Mouse (Mus musculus): ENCODE results near the gene Cdkn2d. TPM values are rescaled to one million over a fixed set of nuclear protein-coding genes. Genes with fewer than 3 reads are reported as not detected.

Gene Cdkn2d
- total RNA-seq, 2 experiments from 2014 or later: 75.3 to 138 TPM

DNA sequence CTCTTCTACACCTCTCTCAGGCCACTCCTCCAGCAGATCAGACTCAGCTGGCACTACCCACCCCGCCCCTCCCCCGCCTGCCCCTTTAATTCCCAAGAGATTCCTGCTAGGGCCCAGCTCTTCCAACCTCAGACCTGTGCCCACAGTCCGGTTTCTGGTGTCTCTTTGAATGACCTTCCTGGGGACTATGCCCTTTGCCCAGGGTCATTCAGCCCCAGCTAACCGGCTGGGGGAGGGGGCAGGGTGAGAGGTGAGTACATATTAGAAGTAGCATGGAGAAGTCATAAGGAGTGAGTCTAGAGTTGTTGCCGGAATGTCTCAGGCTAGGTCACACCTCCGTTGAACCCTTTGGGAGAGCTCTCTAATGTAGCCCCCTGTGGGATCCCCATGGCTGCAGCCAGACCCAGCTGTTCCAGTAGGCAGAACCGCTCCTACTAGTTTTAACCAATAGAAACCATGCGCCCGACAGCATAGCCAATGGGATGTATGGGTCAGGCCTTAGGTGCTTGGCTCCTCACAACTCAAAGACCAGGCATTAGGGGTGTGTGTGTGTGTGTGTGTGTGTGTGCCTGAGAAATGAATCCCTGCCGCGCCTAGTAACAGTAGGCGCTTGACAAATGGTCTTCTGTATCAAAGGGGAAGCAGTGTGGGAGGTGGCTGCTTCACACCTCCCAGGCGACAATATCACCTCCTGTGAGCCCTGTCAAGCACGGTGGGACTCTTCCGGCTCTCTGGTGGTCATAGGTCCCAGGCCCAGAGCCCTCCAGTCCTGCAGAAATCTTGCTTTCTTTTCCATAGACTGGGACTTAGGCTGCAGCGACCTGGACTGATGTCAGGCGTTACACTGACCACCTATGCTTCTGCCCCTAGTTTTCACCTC, 41.3 kb downstream of the Cdkn2d start:
- ATAC-seq (ENCODE audit: poor library complexity, severe bottlenecking): peak; percentile 59

GRCm38 (mm10) chr9:21248326-21248725, 42.9 kb downstream of the Cdkn2d start, which contains the start of gene S1pr5:
TSS of gene S1pr5 (minus strand) at chr9:21248443.
- ATAC-seq (ENCODE audit: poor library complexity, severe bottlenecking): peak; percentile 61

- 0 out of 2 replicates have a peak, but pooled peaks have one; percentile 29 for ATAC-seq (ENCODE audit: poor library complexity, severe bottlenecking)
Observed at GRCm38 (mm10) chr9:21246342-21246741, 44.9 kb downstream of the Cdkn2d start.

- no peak for ATAC-seq (ENCODE audit: poor library complexity, severe bottlenecking)
Observed at GRCm38 (mm10) chr9:21245113-21245487, 46.1 kb downstream of the Cdkn2d start.

DNA sequence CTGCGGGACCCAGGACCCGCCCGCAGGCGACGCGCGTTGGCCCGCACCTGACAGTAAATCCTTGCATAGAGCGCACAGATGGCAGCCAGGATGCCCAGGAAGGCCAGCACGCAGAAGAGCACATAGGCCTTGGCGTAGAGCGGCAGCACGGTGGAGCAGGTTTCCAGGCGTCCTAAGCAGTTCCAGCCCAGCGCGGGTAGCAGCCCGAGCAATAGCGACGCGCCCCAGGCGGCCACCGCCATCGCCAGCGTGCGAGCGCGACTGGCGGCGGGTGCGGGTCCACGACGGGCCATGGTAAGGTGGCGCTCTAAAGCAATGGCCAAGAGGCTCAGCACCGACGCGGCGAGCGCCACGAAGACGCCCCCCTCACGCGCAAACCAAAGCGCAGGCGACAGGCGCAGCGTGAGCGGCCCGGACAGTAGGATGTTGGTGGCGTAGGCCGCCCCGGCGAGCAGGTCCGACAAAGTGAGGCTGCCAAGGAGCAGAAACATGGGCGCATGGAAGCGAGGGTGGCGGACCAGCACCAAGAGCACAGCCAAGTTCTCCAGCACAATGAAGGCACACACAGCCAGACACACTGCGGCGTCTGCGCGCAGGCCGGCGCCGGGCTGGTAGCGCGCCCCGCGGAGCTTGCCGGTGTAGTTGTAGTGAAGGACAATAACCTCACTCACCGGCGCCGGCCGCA, 46.6 kb downstream of the Cdkn2d start:
- 0 out of 2 replicates have a peak, but pooled peaks have one; percentile 11 for ATAC-seq (ENCODE audit: poor library complexity, severe bottlenecking)

DNA sequence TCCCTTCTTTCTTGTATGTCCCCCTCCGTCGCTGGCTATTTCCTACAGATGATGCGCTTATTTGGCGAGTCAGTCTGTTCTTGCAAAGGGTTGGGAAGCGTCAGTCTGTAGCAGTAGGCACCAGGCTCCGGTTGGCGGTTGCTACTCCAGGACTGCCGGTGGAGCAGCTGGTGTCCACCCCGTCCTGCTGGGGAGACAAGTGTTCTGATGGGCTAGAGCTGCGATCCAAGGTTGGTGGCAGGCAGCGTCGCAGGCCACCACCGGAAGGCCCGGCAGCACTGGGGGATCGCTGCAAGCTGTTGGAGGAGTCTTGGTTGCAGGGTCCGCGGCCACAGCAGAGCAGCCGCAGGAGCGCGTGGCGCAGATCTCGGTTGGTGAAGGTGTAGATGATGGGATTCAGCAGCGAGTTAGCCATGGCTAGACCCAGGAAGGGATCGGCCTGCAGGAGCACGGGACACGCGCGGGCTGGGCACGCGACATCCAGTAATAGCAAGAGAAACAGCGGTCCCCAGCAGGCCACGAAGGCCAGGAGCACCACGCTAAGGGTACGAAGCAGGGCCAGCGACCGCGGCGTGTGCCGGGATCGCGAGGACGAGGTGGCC, 47.3 kb downstream of the Cdkn2d start:
- no peak for ATAC-seq (ENCODE audit: poor library complexity, severe bottlenecking)

GRCm38 (mm10) chr9:21241343-21241742, 49.9 kb downstream of the Cdkn2d start:
- ATAC-seq (ENCODE audit: poor library complexity, severe bottlenecking): peak; percentile 65

DNA sequence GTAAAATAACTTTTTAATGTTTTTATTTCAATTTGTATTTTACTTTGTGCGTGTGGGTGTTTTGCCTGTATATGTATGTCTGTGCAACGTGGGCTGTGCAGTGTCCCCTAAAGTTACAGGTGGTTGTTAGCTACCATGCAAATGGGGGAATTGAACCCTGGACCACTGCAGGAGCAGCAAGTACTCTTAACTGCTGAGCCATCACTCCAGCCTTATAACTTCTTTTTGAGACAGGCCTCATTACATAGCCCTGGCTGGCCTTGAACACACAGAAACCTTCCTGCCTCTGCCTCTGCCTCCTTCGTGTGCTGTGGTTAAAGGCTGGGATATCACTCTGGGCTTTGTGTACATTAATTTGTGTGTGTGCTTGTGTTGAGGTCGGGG, 51.8 kb downstream of the Cdkn2d start:
- no peak for ATAC-seq (ENCODE audit: poor library complexity, severe bottlenecking)

- ATAC-seq (ENCODE audit: poor library complexity, severe bottlenecking): peak; percentile 73
Observed at GRCm38 (mm10) chr9:21238733-21239464, 52.3 kb downstream of the Cdkn2d start, which contains the start of gene Keap1. TSS of gene Keap1 (minus strand) at chr9:21239361.

Other genes with a start within 250 kb of the Cdkn2d start
- gene Zglp1, start 224.3 kb downstream of the Cdkn2d start, total RNA-seq (2015): 1.2 TPM in 1 of 2 replicates, not detected in the other
- gene Zglp1, start 224.3 kb downstream of the Cdkn2d start, total RNA-seq (2017): not detected in 2 replicates
- gene Gm49373, start 218.3 kb downstream of the Cdkn2d start, total RNA-seq (2015): 0.16 and 0.22 TPM in 2 replicates
- 0.59 TPM in 1 of 2 replicates, not detected in the other for gene Gm49373, start 218.3 kb downstream of the Cdkn2d start, total RNA-seq (2017)
- 0.73 and 2.1 TPM in 2 replicates for gene Fdx1l, start 217.8 kb downstream of the Cdkn2d start, total RNA-seq (2015)
- gene Fdx1l, start 217.8 kb downstream of the Cdkn2d start, total RNA-seq (2017): 15.3 and 17.5 TPM in 2 replicates
- 43.4 and 44.9 TPM in 2 replicates for gene Gm38431, start 199.4 kb downstream of the Cdkn2d start, total RNA-seq (2015)
- 3.8 and 5.1 TPM in 2 replicates for gene Gm38431, start 199.4 kb downstream of the Cdkn2d start, total RNA-seq (2017)
- gene Raver1, start 199.4 kb downstream of the Cdkn2d start, total RNA-seq (2015): 36.0 and 43.0 TPM in 2 replicates
- 17.1 and 22.0 TPM in 2 replicates for gene Raver1, start 199.4 kb downstream of the Cdkn2d start, total RNA-seq (2017)
- 24.9 and 30.9 TPM in 2 replicates for gene Tyk2, start 160.2 kb downstream of the Cdkn2d start, total RNA-seq (2015)
- gene Tyk2, start 160.2 kb downstream of the Cdkn2d start, total RNA-seq (2017): 33.5 and 37.0 TPM in 2 replicates
- gene Cdc37, start 141.4 kb downstream of the Cdkn2d start, total RNA-seq (2015): 39.6 and 49.0 TPM in 2 replicates
- gene Cdc37, start 141.4 kb downstream of the Cdkn2d start, total RNA-seq (2017): 149 and 165 TPM in 2 replicates
- gene Pde4a, start 125.7 kb downstream of the Cdkn2d start, total RNA-seq (2015): 6.8 and 7.3 TPM in 2 replicates
- gene Pde4a, start 125.7 kb downstream of the Cdkn2d start, total RNA-seq (2017): 3.0 and 3.9 TPM in 2 replicates
- 17.7 and 18.8 TPM in 2 replicates for gene Keap1, start 52.0 kb downstream of the Cdkn2d start, total RNA-seq (2015)
- 34.0 and 36.9 TPM in 2 replicates for gene Keap1, start 52.0 kb downstream of the Cdkn2d start, total RNA-seq (2017)
- 3.6 and 4.0 TPM in 2 replicates for gene S1pr5, start 43.0 kb downstream of the Cdkn2d start, total RNA-seq (2015)
- gene S1pr5, start 43.0 kb downstream of the Cdkn2d start, total RNA-seq (2017): 7.9 and 9.0 TPM in 2 replicates
- gene Atg4d, start 26.1 kb downstream of the Cdkn2d start, total RNA-seq (2015): 14.6 and 15.0 TPM in 2 replicates
- 13.5 and 19.3 TPM in 2 replicates for gene Atg4d, start 26.1 kb downstream of the Cdkn2d start, total RNA-seq (2017)
- gene Kri1, start 3.4 kb downstream of the Cdkn2d start, total RNA-seq (2015): 28.0 and 28.4 TPM in 2 replicates
- 53.6 and 76.9 TPM in 2 replicates for gene Kri1, start 3.4 kb downstream of the Cdkn2d start, total RNA-seq (2017)
- 0.31 and 0.32 TPM in 2 replicates for gene Ap1m2, start 20.9 kb upstream of the Cdkn2d start, total RNA-seq (2015)
- gene Ap1m2, start 20.9 kb upstream of the Cdkn2d start, total RNA-seq (2017): 0.92 and 1.6 TPM in 2 replicates
- 112 and 124 TPM in 2 replicates for gene Slc44a2, start 29.3 kb upstream of the Cdkn2d start, total RNA-seq (2015)
- gene Slc44a2, start 29.3 kb upstream of the Cdkn2d start, total RNA-seq (2017): 101 and 116 TPM in 2 replicates
- gene Ilf3, start 76.5 kb upstream of the Cdkn2d start, total RNA-seq (2015): 21.7 and 22.9 TPM in 2 replicates
- 42.0 and 42.5 TPM in 2 replicates for gene Ilf3, start 76.5 kb upstream of the Cdkn2d start, total RNA-seq (2017)
- gene Qtrt1, start 120.4 kb upstream of the Cdkn2d start, total RNA-seq (2015): 5.4 and 11.8 TPM in 2 replicates
- gene Qtrt1, start 120.4 kb upstream of the Cdkn2d start, total RNA-seq (2017): 6.7 and 9.8 TPM in 2 replicates
- 94.9 and 101 TPM in 2 replicates for gene Dnm2, start 133.5 kb upstream of the Cdkn2d start, total RNA-seq (2015)
- gene Dnm2, start 133.5 kb upstream of the Cdkn2d start, total RNA-seq (2017): 131 and 144 TPM in 2 replicates
- 5.4 and 6.2 TPM in 2 replicates for gene Tmed1, start 218.8 kb upstream of the Cdkn2d start, total RNA-seq (2015)
- gene Tmed1, start 218.8 kb upstream of the Cdkn2d start, total RNA-seq (2017): 8.7 and 9.3 TPM in 2 replicates
- gene AB124611, start 234.8 kb upstream of the Cdkn2d start, total RNA-seq (2015): 179 and 187 TPM in 2 replicates
- gene AB124611, start 234.8 kb upstream of the Cdkn2d start, total RNA-seq (2017): 290 and 296 TPM in 2 replicates